Comparison of ENCODE assay signal across 8 mouse cellular contexts in genomic region chr5:122989551-122990330, GRCm38 (mm10). TPM values are rescaled to one million over a fixed set of nuclear protein-coding genes. Genes with fewer than 3 reads are reported as not detected.
DNase-seq lines count a peak whose midpoint lies in the region; ATAC-seq lines count a peak whose summit lies in the region.

TSS of gene Kdm2b (minus strand) at chr5:122989823.

- H3K27ac ChIP-seq in embryonic facial prominence, embryonic 15.5 days (replicated peaks) = peak within 1 kb of the TSS; percentile 87
- peak within 1 kb of the TSS; percentile 39; the same call in 1 of the 2 replicates for H3K27ac ChIP-seq in stomach, embryonic 14.5 days (ENCODE audit: low read length)

- peak; percentile 9; the same call in 1 of the 2 replicates for ATAC-seq in embryonic facial prominence, embryonic 15.5 days (ENCODE audit: insufficient number of reproducible peaks, low FRiP score, low TSS enrichment, low read depth)
- no peak for ATAC-seq in stomach, embryonic 14.5 days (ENCODE audit: insufficient number of reproducible peaks, insufficient read depth, low FRiP score, low read depth)

- H3K4me1 ChIP-seq in embryonic facial prominence, embryonic 15.5 days = peaks cover 42% of the 10 kb centered on the region
- H3K4me1 ChIP-seq in stomach, embryonic 14.5 days (ENCODE audit: control insufficient read depth, insufficient read depth, low read length) = peaks cover 24% of the 10 kb centered on the region; the same call in 1 of the 2 replicates

- DNase-seq in CD4-positive, CD25-positive, alpha-beta regulatory T cell, adult 2 months (ENCODE audit: low read depth, low spot score) = peak; percentile 67
- peak; percentile 46 for DNase-seq in NIH3T3 (ENCODE audit: low read depth)
- DNase-seq in heart, postnatal 14 days = peak in 1 of 2 experiments; percentile 23
- DNase-seq in kidney, postnatal 36 days = peak; percentile 37 to 50
- peak; percentile 31 for DNase-seq in lung, postnatal 36 days
- no peak for DNase-seq in spleen, postnatal 14 days (ENCODE audit: low spot score in 2 of 2)

- intact Hi-C loops in heart, postnatal 14 days (cut with DNase I) = loop anchor here (2.0 kb wide), 1 partner anchor 25 kb away; the partner anchor contains the start of gene Orai1

- no peaks in the 10 kb centered on the region for H3K36me3 ChIP-seq in embryonic facial prominence, embryonic 15.5 days
- no peaks in the 10 kb centered on the region for H3K36me3 ChIP-seq in stomach, embryonic 14.5 days (ENCODE audit: control insufficient read depth, insufficient read depth, low read length)

- WGBS in embryonic facial prominence, embryonic 15.5 days = 7% methylated on average over 15 of the region's 15 CpGs
- 4% methylated on average over 15 of the region's 15 CpGs for WGBS in stomach, embryonic 14.5 days

- H3K27me3 ChIP-seq in embryonic facial prominence, embryonic 15.5 days = no peaks in the 10 kb centered on the region
- no peaks in the 10 kb centered on the region for H3K27me3 ChIP-seq in stomach, embryonic 14.5 days (ENCODE audit: control insufficient read depth, insufficient read depth, low read length)

- peak within 1 kb of the TSS; percentile 57 for H3K9ac ChIP-seq in embryonic facial prominence, embryonic 15.5 days
- H3K9ac ChIP-seq in stomach, embryonic 14.5 days (replicated peaks; ENCODE audit: low read depth, low read length) = peak within 1 kb of the TSS; percentile 49

- H3K9me3 ChIP-seq in embryonic facial prominence, embryonic 15.5 days (replicated peaks) = no peaks in the 10 kb centered on the region
- no peaks in the 10 kb centered on the region for H3K9me3 ChIP-seq in stomach, embryonic 14.5 days (ENCODE audit: control insufficient read depth, low read depth, low read length)

- H3K4me2 ChIP-seq in embryonic facial prominence, embryonic 15.5 days (replicated peaks) = peak within 1 kb of the TSS; percentile 99
- peak within 1 kb of the TSS; percentile 98 for H3K4me2 ChIP-seq in stomach, embryonic 14.5 days (replicated peaks; ENCODE audit: low read depth, low read length)

- peak within 1 kb of the TSS; percentile 69 for H3K4me3 ChIP-seq in embryonic facial prominence, embryonic 15.5 days (replicated peaks)
- peak within 1 kb of the TSS; percentile 52 for H3K4me3 ChIP-seq in stomach, embryonic 14.5 days (ENCODE audit: low read depth, low read length)

RNA-seq across cellular contexts. Expression of gene Kdm2b, which starts in this region (rescaled TPM):
- polyA plus RNA-seq in embryonic facial prominence, embryonic 15.5 days (2015; fragmentation: Nextera tagmentation; extraction: Ambion mirVana) = 42.9 and 43.9 TPM in 2 replicates
- 10 to 100 TPM; 16.9 to 17.3 TPM for total RNA-seq in heart, postnatal 14 days (2021)
- 34.5 and 37.9 TPM in 2 replicates for polyA plus RNA-seq in stomach, embryonic 14.5 days (2014; fragmentation: Nextera tagmentation; extraction: Ambion mirVana)

Comparison
In these comparisons a context has a peak if more than half of its experiments do, and no peak if none do; other contexts are left out.
1. DNase-seq: peak in CD4-positive, CD25-positive, alpha-beta regulatory T cell, adult 2 months (single experiment), NIH3T3 (single experiment), kidney, postnatal 36 days (2 of 2) and lung, postnatal 36 days (single experiment); none in spleen, postnatal 14 days (0 of 2).